Mouse (Mus musculus) right cerebral cortex, postnatal 4 days (tissue): Measurements from ENCODE around the gene Gm20738.
"Not testable (repeated sequence)": the region's sequence is repeated elsewhere in the genome, so short reads cannot be mapped to it uniquely, and the experiment has no call there.

ENCODE experiments used
- DNase-seq: peaks from one replicate; pipeline ENCODE4 v3.0.0-alpha.2; 2022

The Gm20738 gene

DNA sequence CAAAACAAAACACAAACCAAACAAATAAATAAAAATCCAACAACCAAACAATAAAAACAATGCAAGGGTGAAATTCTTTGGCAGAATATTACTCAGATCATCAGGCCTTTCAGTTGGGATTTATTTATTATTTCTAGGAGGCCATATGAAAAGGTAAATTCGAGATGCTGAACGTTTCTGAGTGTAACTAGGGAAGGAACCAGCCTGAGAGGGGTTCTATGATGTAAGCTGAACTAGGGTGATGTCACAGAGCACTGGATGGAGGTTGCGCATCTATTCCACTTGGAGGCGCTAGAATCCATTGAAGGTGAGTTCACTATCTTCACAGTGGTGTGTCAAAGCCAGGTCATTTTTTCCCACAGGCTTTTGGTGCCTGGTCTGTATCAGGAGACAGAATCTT lies at the start of gene Gm20738:
TSS of gene Gm20738 (plus strand) at position 301 of the 400 bp plus-strand sequence.
- DNase-seq = not testable (repeated sequence)
